Mouse (Mus musculus) left cerebral cortex, postnatal 4 days (tissue): ENCODE measurements around the gene Ncs1. TPM values are rescaled to one million over a fixed set of nuclear protein-coding genes. Genes with fewer than 3 reads are reported as not detected.
A peak's percentile ranks its signal among the peaks of the same experiment; 100 is the strongest.

Experiments used
- DNase-seq: peaks from one replicate; pipeline ENCODE4 v3.0.0-alpha.2; 2022
- intact Hi-C: fragments of 180-260 bp; cut with DNase I; formaldehyde crosslinking; loops from one replicate; pipeline ENCODE4 v1.15.1; 2025
- total RNA-seq, 2 experiments: library from RNA; stranded (reverse); gene quantifications; 2 replicates each; pipeline ENCODE4 v1.2.3; 2021

Gene Ncs1
- total RNA-seq, 2 experiments from 2014 or later: 161 to 162 TPM

GRCm38 (mm10) chr2:31271071-31271470 lies 25.4 kb downstream of the Ncs1 start:
- DNase-seq: no peak
- intact Hi-C loops: no loop called here

DNA sequence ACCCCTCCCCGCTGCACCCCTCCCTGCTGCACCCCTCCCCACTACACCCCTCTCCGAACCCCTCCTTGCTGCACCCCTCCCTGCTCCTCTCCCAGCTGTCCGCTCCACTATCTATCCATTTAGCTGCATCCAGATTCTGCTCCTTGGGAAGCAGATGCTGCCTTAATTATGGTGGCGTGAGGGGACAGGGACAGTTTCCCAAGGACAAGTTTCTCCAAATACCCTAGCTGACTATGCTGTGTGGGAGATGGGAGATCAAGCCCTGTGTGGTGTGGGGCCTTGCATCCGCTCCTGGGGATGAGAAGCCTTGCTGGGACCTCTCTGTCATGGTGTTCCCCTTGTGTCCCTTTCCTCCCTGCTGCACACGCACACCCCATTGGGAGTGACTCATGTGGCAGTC lies 29.4 kb downstream of the Ncs1 start:
- DNase-seq: no peak
- intact Hi-C loops: no loop called here

DNA sequence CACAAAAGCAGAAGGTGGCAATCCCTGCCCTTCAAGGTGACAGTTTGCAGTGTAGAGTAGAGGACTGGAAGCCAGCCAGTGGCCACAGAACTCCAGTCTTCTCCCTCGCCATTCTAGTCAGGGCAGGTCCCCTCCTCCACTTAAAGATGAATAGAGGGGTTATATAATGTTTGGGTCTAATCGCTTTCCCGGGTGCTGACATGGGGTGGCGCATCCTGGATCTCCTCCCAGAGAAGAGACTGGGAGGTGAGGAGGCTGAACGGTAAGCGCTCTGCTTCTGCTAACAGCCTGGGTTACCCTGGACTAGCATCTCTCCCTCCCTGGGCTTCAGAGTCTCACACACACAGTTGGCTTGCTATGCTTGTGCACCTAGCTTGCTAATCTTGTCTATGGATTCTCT lies 32.2 kb downstream of the Ncs1 start:
- intact Hi-C loops: no loop called here
- DNase-seq: no peak

DNA sequence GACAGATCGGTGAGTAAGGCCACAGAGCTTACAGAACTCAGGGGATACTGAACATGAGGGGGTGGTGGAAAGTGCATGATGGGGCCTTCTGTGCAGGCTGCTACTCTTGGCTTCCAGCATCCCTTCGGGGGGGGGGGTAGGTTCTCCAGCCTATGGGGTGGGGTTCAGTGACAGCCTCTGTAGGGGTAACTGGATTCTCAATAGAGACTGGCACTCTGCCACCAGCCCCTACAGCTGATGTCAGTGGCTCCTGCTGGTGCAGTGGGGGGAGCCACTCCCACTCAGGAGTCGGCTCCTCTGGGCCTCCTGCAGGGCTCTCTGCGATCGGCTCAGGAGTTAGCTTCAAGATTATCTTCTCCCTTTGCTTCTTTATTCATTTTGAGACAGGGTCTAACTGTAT lies 32.9 kb downstream of the Ncs1 start:
- intact Hi-C loops: no loop called here
- DNase-seq: peak; percentile 31

- intact Hi-C loops: no loop called here
- DNase-seq: no peak
These were observed 35.5 kb downstream of the Ncs1 start for GRCm38 (mm10) chr2:31281138-31281537.

- peak; percentile 33 for DNase-seq
- intact Hi-C loops: no loop called here
These were observed 36.6 kb downstream of the Ncs1 start for GRCm38 (mm10) chr2:31282266-31282665.

DNA sequence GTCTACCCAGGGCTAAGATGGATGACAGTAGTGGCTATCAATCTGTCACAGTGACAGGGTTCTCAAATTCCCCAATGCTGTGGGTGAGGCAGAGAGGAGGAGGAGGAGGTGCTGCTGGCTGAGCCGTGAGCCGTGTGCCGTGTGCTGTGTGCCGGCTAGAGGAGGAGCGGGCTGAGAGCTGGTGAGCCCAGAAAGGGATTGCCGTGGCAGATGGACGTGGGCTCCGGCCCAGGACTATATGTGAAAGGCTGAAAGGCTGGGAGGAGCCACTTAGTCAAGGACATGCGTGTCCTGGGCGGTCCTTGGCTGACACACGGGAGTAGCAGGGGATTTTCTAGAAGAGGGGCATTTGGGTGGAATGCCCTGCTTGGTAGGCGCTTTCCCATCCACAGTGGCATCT lies 37.3 kb downstream of the Ncs1 start:
- no peak for DNase-seq
- intact Hi-C loops: no loop called here

- no peak for DNase-seq
These were observed 38.9 kb downstream of the Ncs1 start for GRCm38 (mm10) chr2:31284531-31284930.

DNA sequence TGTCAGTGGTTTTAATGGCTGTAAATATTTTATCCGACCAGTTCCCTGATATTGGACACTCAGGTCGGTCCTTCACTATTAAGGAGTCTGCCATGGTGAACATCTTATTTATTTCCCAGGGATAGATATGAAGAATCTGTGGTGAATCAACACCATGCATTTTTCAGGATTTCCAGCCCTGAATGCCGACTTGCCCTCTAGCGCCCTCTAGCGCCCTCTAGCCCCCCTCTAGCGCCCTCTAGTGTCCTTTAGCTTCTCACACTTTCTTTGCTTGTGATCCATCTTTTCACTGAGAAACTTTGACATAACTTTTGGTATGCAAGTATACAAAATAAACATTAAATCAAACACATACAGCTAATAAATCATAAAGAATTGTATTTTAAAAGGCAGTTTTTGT lies 45.8 kb downstream of the Ncs1 start:
- DNase-seq: peak; percentile 65
- intact Hi-C loops: loop anchor here (5.0 kb wide), 2 partner anchors 44 to 99 kb away; partner anchors contain the start of gene Ncs1

More at GRCm38 (mm10) chr2:31284531-31284930, 38.9 kb downstream of the Ncs1 start:
- intact Hi-C loops: no loop called here

- peak; percentile 84 for DNase-seq
- intact Hi-C loops: loop anchor here (5.0 kb wide), 2 partner anchors 48 to 103 kb away; partner anchors contain the start of gene Ncs1
These were observed 49.4 kb downstream of the Ncs1 start for GRCm38 (mm10) chr2:31294985-31295384.

DNA sequence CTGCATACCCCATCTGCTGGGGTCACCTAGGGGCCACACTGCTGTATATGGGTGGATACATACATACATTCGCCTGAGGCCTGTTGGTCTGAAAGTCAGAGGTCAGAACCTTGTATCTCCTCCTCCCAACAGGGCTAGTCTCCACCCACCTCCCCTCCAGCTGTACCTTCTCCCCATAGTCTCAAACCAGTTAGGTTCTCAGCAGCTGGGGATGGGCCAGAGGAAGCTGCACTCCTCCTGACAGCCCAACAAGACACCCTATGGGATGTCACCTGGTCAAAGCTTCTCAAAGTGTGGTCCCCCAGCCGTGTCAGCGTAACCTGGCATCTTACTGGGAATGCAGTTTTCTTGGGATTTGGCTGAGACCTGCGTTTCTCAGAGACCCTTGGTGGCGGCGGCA lies 50.8 kb downstream of the Ncs1 start:
- intact Hi-C loops: no loop called here
- DNase-seq: no peak

GRCm38 (mm10) chr2:31297602-31298268 lies 52.1 kb downstream of the Ncs1 start:
- DNase-seq: peak; percentile 32
- intact Hi-C loops: no loop called here

- intact Hi-C loops: no loop called here
- no peak for DNase-seq
These were observed 53.2 kb downstream of the Ncs1 start for GRCm38 (mm10) chr2:31298814-31299213.

DNA sequence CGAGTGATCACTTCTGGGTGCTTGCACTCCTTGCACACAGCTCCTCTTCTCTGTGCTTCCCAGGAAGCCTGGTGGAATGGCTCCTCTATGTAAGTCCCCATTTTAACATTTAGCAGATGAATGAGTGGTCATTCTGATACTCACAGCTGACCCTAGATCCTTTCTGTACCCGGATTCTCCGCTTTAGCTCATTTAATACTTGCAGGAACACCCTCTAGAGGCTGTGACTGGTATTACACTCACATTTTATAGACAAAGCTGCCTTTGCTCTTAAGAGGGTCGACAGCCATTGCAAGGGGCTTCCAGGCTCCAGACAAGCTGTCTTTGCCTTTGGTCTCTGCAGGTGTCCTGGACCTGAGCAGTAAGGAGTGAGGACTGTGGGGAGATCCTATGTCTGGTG lies 53.6 kb downstream of the Ncs1 start:
- no peak for DNase-seq
- intact Hi-C loops: no loop called here

GRCm38 (mm10) chr2:31299996-31300395 lies 54.4 kb downstream of the Ncs1 start:
- DNase-seq: no peak
- intact Hi-C loops: no loop called here

- no peak for DNase-seq
- intact Hi-C loops: no loop called here
These were observed 57.6 kb downstream of the Ncs1 start for GRCm38 (mm10) chr2:31303177-31303576.

DNA sequence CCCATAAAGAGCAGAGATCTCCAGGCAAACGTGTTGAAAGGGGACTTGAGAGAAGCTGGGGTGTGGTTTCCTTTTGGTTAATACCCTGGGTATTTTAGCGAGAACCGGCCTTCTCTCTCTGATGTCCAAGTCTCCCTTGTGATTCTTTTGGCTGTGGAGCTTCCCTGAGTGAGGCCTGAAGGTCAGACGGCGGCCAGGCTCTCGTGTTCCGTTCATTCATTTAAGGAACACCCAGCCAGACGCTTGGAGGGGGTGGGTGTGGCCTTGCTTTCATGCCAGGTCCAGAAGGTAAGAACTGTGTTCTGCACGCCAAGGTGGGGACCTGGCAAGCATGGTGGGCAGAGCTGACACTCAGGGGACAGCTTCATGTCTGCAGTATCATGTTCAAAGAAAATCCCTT lies 58.6 kb downstream of the Ncs1 start:
- no peak for DNase-seq
- intact Hi-C loops: no loop called here

DNA sequence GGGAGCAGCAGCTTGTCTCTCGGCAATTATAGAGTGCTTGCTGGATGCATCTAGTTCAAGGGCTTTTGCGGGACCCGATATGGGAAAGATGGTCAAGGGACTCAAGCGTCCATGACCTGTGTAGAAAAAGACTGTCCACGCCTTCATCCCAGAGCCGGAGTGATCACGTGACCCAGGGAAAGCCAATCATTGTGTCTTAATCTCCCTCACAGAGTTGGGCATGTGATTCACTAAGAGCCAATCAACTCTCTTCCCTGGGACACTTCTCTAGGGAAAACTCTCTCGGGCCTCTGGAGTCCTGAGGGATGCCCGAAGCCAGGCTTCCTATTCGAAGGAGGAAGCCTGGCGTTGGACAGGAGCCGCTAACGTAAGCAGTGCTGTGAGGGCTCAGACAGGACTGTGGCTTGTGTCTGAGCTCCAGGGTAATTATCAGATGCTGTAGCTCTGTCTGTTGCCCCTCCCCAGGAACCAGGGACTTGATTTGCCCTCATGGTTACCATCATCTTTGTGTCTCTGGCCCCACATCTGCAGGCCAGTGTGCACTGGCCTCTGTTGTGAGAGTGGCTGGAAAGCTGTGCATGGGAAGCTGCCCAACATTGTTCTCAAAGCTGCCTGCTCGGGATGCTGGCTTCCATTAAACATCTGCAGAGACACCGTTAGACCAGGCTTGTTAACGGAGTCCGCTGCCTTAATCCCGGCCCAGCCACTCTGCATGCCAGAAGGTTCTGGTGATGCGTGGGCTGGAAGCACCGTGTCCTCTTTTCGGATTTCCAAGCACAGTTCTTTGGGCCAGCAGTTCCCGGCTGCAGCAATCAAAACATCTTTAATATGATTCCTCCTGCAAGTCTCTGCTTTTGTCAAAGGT lies 59.4 kb downstream of the Ncs1 start:
- DNase-seq: no peak

DNA sequence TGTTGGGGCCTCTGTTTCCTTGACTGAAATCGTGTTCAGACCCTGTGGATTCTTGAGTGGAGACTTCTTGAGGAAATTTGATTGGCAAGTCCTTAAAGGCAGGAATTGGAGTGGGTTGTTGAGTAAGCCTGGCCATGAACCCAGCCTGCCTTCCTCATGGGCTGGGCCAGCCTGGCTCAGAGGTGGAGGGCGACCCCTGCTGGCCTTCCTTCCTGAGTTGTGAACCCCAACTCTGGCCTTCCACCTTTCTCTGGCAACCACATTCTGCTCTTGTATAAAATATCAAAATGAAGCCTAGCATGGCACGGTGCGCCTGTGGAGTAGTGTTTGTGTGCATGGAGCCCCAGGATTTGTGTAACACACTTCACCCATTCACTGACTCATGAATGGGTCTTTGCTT lies 60.1 kb downstream of the Ncs1 start:
- peak; percentile 31 for DNase-seq
- intact Hi-C loops: no loop called here

More for the DNA sequence above, 59.4 kb downstream of the Ncs1 start:
- intact Hi-C loops: no loop called here

DNA sequence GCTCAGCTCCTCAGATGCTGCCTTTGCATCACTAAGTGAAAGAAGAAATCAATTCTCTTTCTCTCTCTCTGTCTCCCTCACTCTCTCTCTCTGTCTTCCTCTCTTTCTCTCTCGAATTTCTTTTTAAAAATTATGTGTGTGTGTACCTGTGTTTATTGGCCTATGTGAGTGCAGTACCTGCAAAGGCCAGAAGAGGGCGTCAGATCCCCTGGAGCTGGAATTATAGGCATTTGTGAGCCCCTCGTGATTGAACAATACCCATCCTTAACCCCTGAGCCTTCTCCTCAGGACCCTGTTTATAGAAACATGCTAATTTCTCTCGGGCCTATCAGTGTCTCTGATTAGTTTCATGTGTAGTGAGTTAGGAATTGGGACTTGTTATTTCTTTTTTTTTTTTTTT lies 62.6 kb downstream of the Ncs1 start:
- DNase-seq: no peak
- intact Hi-C loops: no loop called here

DNA sequence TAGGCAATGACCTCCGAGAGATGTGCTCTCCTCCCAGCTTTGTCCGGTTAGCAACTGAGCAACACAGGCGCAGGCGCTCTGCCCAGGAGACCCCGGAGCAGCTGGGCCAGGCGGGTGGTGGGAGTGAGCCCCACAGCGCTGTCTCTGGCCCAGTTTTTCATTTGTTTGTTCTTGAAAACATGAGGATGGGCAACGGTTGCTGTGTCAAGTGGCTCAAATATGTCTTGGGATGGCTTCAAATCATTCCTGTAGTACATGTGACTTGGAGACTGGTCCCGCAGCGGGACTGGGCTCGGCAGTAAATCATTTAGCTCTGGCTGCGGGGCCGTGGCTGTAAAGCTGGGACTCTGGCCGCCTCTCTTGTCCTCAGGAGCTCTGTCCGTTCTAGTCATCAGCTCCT lies 63.9 kb downstream of the Ncs1 start:
- peak; percentile 29 for DNase-seq
- intact Hi-C loops: no loop called here

DNA sequence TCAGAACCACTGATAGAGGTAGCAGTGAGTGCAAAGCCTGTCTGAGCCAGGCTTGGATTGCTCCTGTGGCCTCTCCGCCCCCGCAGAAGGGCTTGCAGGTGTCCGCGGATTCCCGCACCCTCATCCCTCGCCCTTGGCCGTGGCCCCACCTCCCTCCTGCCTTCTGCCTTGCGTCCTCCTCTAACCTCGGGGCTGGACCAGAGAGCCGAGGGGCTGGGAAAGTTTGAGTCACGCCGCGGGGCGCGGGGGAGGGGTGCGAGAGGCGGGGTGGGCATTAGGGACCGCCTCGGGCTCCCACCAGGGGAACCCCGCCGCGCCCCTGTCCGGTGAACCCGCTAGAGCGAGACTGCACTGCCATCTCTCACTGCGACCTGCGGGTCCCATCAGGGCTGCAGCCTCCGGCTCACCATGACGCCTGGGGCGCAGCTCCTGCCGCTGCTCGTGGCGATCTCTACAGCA lies 68.4 kb downstream of the Ncs1 start, which contains the start of gene Hmcn2:
Hmcn2 (plus strand) TSS at position 409 of the 459 bp plus-strand sequence.
- no peak for DNase-seq
- intact Hi-C loops: no loop called here
